Mouse (Mus musculus): ENCODE measurements around the gene Tmem9.

GRCm38 (mm10) chr1:136006292-136006748, 1.6 kb upstream of the Tmem9 start, which contains the start of gene Igfn1:
- TF ChIP-seq CTCF (IDR thresholded peaks at IDR 0.05; ENCODE audit: extremely low read depth, insufficient read length, insufficient replicate concordance, low read depth, low read length) (no peak), POLR2A (IDR thresholded peaks at IDR 0.05; ENCODE audit: low read depth, low read length) (no peak)
